In genomic region chr1:193599163-193599562, GRCm38 (mm10) we compare ENCODE assay signal across 9 mouse cellular contexts.
DNase-seq lines count a peak whose midpoint lies in the region; ATAC-seq and TF ChIP-seq lines count a peak whose summit lies in the region.
"Had no signal": no experiment of that assay in that cellular context is flagged by ENCODE, and none has a peak within 500 bp of the region (broad histone marks: within the 10 kb centered on the region; RNA-seq: fewer than 3 reads in every experiment).

No protein-coding gene starts in this region.

- peak; percentile 51 for TF ChIP-seq CTCF in heart, postnatal 0 days (IDR thresholded peaks at IDR 0.05; ENCODE audit: low read depth)

- no peak for ATAC-seq in heart, postnatal 0 days (ENCODE audit: insufficient read depth, low read depth)

- intact Hi-C loops in heart, postnatal 36 days (cut with DNase I) = no loop called here
- intact Hi-C loops in left cerebral cortex, postnatal 10 days (cut with DNase I) = no loop called here

- H3K36me3 ChIP-seq in heart, postnatal 0 days (replicated peaks; ENCODE audit: control insufficient read depth, insufficient read depth, low read length) = no peaks in the 10 kb centered on the region

- H3K27me3 ChIP-seq in heart, postnatal 0 days (ENCODE audit: control insufficient read depth, insufficient read depth, low read length) = no peaks in the 10 kb centered on the region

- no peak overlapping the region for H3K4me3 ChIP-seq in heart, postnatal 0 days (ENCODE audit: low read depth, low read length)

- DNase-seq in heart, postnatal 0 days (ENCODE audit: low spot score) = no peak
- no peak for DNase-seq in heart, postnatal 36 days
- DNase-seq in urinary bladder, postnatal 14 days (ENCODE audit: low spot score) = peak; percentile 15
- DNase-seq in urinary bladder, postnatal 10 days (ENCODE audit: low spot score) = no peak
- DNase-seq in liver (peak; percentile 20), MN1 (ENCODE audit: low spot score) (no peak)
- no peak for DNase-seq in left cerebral cortex, postnatal 10 days (ENCODE audit: extremely low spot score in 1 of 2, low spot score in 2 of 2)
- no peak for DNase-seq in right cerebral cortex, adult 18-20 months
- DNase-seq: kidney, adult 8-10 months had no signal

- H3K27ac ChIP-seq in heart, postnatal 0 days (ENCODE audit: low read depth) = no peak overlapping the region

- no peaks in the 10 kb centered on the region for H3K4me1 ChIP-seq in heart, postnatal 0 days (ENCODE audit: control insufficient read depth, insufficient read depth)

- no peak overlapping the region for H3K4me2 ChIP-seq in heart, postnatal 0 days (ENCODE audit: low read depth, low read length)

- 39% methylated on average over 1 of the region's 1 CpGs for WGBS in heart, postnatal 0 days

- H3K9me3 ChIP-seq in heart, postnatal 0 days (replicated peaks; ENCODE audit: control insufficient read depth, low read length) = peaks cover 7% of the 10 kb centered on the region; the same call in 1 of the 2 replicates

- no peak overlapping the region for H3K9ac ChIP-seq in heart, postnatal 0 days (replicated peaks; ENCODE audit: low read depth, low read length)

- TF ChIP-seq EP300 in heart, postnatal 0 days (IDR thresholded peaks at IDR 0.05; ENCODE audit: low read depth) = no peak

Comparison
In these comparisons a context has a peak if more than half of its experiments do, and no peak if none do; other contexts are left out.
1. DNase-seq: peak in urinary bladder, postnatal 14 days (single experiment) and liver (single experiment); none in heart, postnatal 0 days (single experiment), heart, postnatal 36 days (0 of 2), urinary bladder, postnatal 10 days (single experiment), MN1 (single experiment), left cerebral cortex, postnatal 10 days (0 of 2) and right cerebral cortex, adult 18-20 months (single experiment).